Mouse (Mus musculus) MEL (cell line): ENCODE results near the gene Naif1.

ENCODE experiments used
- ETS1 ChIP-seq: IDR thresholded peaks from 2 replicates; pipeline ENCODE4 v1.6.1; 2012; ENCODE audit warnings: low read depth, mild to moderate bottlenecking, inconsistent platforms, low read length, improper control_type of control experiment, moderate library complexity
- POLR2A ChIP-seq, 2 experiments: IDR thresholded peaks; 2 replicates each; pipeline ENCODE4 v1.6.1; 2011 to 2012; ENCODE audit warnings: low read length in 2 of 2, mild to moderate bottlenecking in 2 of 2, control low read depth in 1 of 2, improper control_type of control experiment in 1 of 2, low read depth in 1 of 2, moderate library complexity in 1 of 2; ENCODE audit not compliant: control insufficient read depth in 1 of 2, insufficient read depth in 1 of 2, poor library complexity in 1 of 2
- RAD21 ChIP-seq: IDR thresholded peaks from 2 replicates; pipeline ENCODE4 v1.6.1; 2011; ENCODE audit warnings: mild to moderate bottlenecking, low read depth, low read length, improper control_type of control experiment
- SMC3 ChIP-seq: IDR thresholded peaks from 2 replicates; pipeline ENCODE4 v1.6.1; 2011; ENCODE audit warnings: low read depth, low read length, improper control_type of control experiment
- TAL1 ChIP-seq: IDR thresholded peaks from 2 replicates; pipeline ENCODE4 v1.6.1; 2012; ENCODE audit warnings: mild to moderate bottlenecking, inconsistent platforms, low read length, moderate library complexity, mixed read lengths

- TF ChIP-seq POLR2A (IDR thresholded peaks at IDR 0.05; ENCODE audit: control insufficient read depth in 1 of 2, insufficient read depth in 1 of 2, low read depth in 1 of 2, low read length in 2 of 2, poor library complexity in 1 of 2) = no peak
- no peak for TF ChIP-seq SMC3
- TF ChIP-seq RAD21 = no peak
- TF ChIP-seq ETS1 = no peak
- no peak for TF ChIP-seq TAL1
Measured at GRCm38 (mm10) chr2:32437612-32438166, 12.6 kb upstream of the Naif1 start.
